Mouse (Mus musculus) MEL (cell line): ENCODE data around the gene Hoxb5. TPM values are rescaled to one million over a fixed set of nuclear protein-coding genes. Genes with fewer than 3 reads are reported as not detected.

Experiments used
- DNase-seq: peaks from one replicate; pipeline ENCODE4 v3.0.0; 2011; ENCODE audit warnings: low read depth, low spot score
- H3K27ac ChIP-seq: 2 replicates; pipeline ENCODE4 v1.5.1; 2012; ENCODE audit warnings: low read depth, mild to moderate bottlenecking, control low read depth, low read length, moderate library complexity; ENCODE audit not compliant: control insufficient read depth
- H3K27me3 ChIP-seq, 2 experiments: fragments of 150-350 bp in 1 of 2; sonication (generic) in 1 of 2; 2 replicates each; pipeline ENCODE4 v1.6.1; 2012; ENCODE audit warnings: low read length in 2 of 2, mild to moderate bottlenecking in 2 of 2, improper control_type of control experiment in 1 of 2, moderate library complexity in 1 of 2; ENCODE audit not compliant: insufficient read depth in 2 of 2, control insufficient read depth in 1 of 2
- H3K36me3 ChIP-seq, 2 experiments: 2 replicates each; pipeline ENCODE4 v1.6.1; 2012 to 2014; ENCODE audit warnings: low read length in 2 of 2, improper control_type of control experiment in 1 of 2, inconsistent platforms in 1 of 2, mild to moderate bottlenecking in 1 of 2; ENCODE audit not compliant: insufficient read depth in 2 of 2, control insufficient read depth in 1 of 2
- H3K4me1 ChIP-seq, 2 experiments: fragments of 150-350 bp in 1 of 2; sonication (generic) in 1 of 2; 2 replicates each; pipeline ENCODE4 v1.6.1; 2012; ENCODE audit warnings: low read length in 2 of 2, improper control_type of control experiment in 1 of 2, mild to moderate bottlenecking in 1 of 2; ENCODE audit not compliant: insufficient read depth in 2 of 2, control insufficient read depth in 1 of 2
- H3K4me3 ChIP-seq, 2 experiments: fragments of 150-350 bp in 1 of 2; sonication (generic) in 1 of 2; 2 replicates each; pipeline ENCODE4 v1.5.1; 2012; ENCODE audit warnings: low read depth in 2 of 2, low read length in 2 of 2, mild to moderate bottlenecking in 2 of 2, moderate library complexity in 2 of 2, control low read depth in 1 of 2, improper control_type of control experiment in 1 of 2; ENCODE audit not compliant: control insufficient read depth in 1 of 2, insufficient read depth in 1 of 2
- H3K79me2 ChIP-seq: 2 replicates; pipeline ENCODE4 v1.6.1; 2012; ENCODE audit warnings: mild to moderate bottlenecking, low read length, moderate library complexity; ENCODE audit not compliant: control insufficient read depth, poor library complexity, insufficient read depth
- H3K9ac ChIP-seq: 2 replicates; pipeline ENCODE4 v1.6.1; 2012; ENCODE audit warnings: low read depth, mild to moderate bottlenecking, control low read depth, low read length, moderate library complexity; ENCODE audit not compliant: control insufficient read depth, poor library complexity, severe bottlenecking
- H3K9me3 ChIP-seq: fragments of 150-350 bp; sonication (generic); replicated peaks from 2 replicates; pipeline ENCODE4 v1.6.1; 2012; ENCODE audit warnings: mild to moderate bottlenecking, low read length, improper control_type of control experiment, moderate library complexity; ENCODE audit not compliant: insufficient read depth
- CTCF ChIP-seq, 3 experiments: IDR thresholded peaks in 2 of 3; conservative IDR thresholded peaks in 1 of 3; 2 replicates each; pipeline ENCODE4 v1.5.1; 2011 to 2012; ENCODE audit warnings: low read length in 3 of 3, low read depth in 2 of 3, mild to moderate bottlenecking in 2 of 3, improper control_type of control experiment in 1 of 3, inconsistent platforms in 1 of 3, mixed read lengths in 1 of 3, moderate library complexity in 1 of 3; ENCODE audit not compliant: control insufficient read depth in 1 of 3, insufficient read depth in 1 of 3, poor library complexity in 1 of 3, severe bottlenecking in 1 of 3
- E2F4 ChIP-seq: IDR thresholded peaks from 2 replicates; pipeline ENCODE4 v1.6.1; 2011; ENCODE audit warnings: low read depth, low read length, improper control_type of control experiment, borderline replicate concordance
- ELF1 ChIP-seq: IDR thresholded peaks from 2 replicates; pipeline ENCODE4 v1.6.1; 2014; ENCODE audit warnings: low read depth, mild to moderate bottlenecking, inconsistent platforms, low read length, improper control_type of control experiment, moderate library complexity
- GABPA ChIP-seq: IDR thresholded peaks from 2 replicates; pipeline ENCODE4 v1.6.1; 2012; ENCODE audit warnings: low read depth, mild to moderate bottlenecking, inconsistent platforms, low read length, improper control_type of control experiment, moderate library complexity
- GATA1 ChIP-seq: IDR thresholded peaks from 2 replicates; pipeline ENCODE4 v1.6.1; 2011; ENCODE audit warnings: low read depth, low read length, improper control_type of control experiment
- HCFC1 ChIP-seq: IDR thresholded peaks from 2 replicates; pipeline ENCODE4 v1.6.1; 2012; ENCODE audit warnings: low read depth, mild to moderate bottlenecking, inconsistent platforms, low read length, improper control_type of control experiment, moderate library complexity
- KAT2A ChIP-seq: conservative IDR thresholded peaks from 2 replicates; pipeline ENCODE4 v1.6.1; 2012; ENCODE audit warnings: low read depth, low read length, improper control_type of control experiment, inconsistent platforms
- MAFK ChIP-seq: IDR thresholded peaks from 2 replicates; pipeline ENCODE4 v1.6.1; 2011; ENCODE audit warnings: low read depth, mild to moderate bottlenecking, low read length, improper control_type of control experiment, borderline replicate concordance
- MXI1 ChIP-seq: IDR thresholded peaks from 2 replicates; pipeline ENCODE4 v1.6.1; 2011; ENCODE audit warnings: mild to moderate bottlenecking, low read depth, low read length, improper control_type of control experiment
- MYB ChIP-seq: IDR thresholded peaks from 2 replicates; pipeline ENCODE4 v1.6.1; 2011; ENCODE audit warnings: mild to moderate bottlenecking, low read depth, low read length, improper control_type of control experiment
- MYC ChIP-seq: IDR thresholded peaks from 2 replicates; pipeline ENCODE4 v1.6.1; 2011; ENCODE audit warnings: low read depth, mild to moderate bottlenecking, low read length, improper control_type of control experiment, moderate library complexity
- POLR2A ChIP-seq, 2 experiments: IDR thresholded peaks; 2 replicates each; pipeline ENCODE4 v1.6.1; 2011 to 2012; ENCODE audit warnings: low read length in 2 of 2, mild to moderate bottlenecking in 2 of 2, control low read depth in 1 of 2, improper control_type of control experiment in 1 of 2, low read depth in 1 of 2, moderate library complexity in 1 of 2; ENCODE audit not compliant: control insufficient read depth in 1 of 2, insufficient read depth in 1 of 2, poor library complexity in 1 of 2
- RCOR1 ChIP-seq: IDR thresholded peaks from 2 replicates; pipeline ENCODE4 v1.6.1; 2012; ENCODE audit warnings: low read depth, mild to moderate bottlenecking, inconsistent platforms, low read length, improper control_type of control experiment
- SIN3A ChIP-seq: IDR thresholded peaks from 2 replicates; pipeline ENCODE4 v1.6.1; 2012; ENCODE audit warnings: low read length, improper control_type of control experiment, inconsistent platforms
- SMC3 ChIP-seq: IDR thresholded peaks from 2 replicates; pipeline ENCODE4 v1.6.1; 2011; ENCODE audit warnings: low read depth, low read length, improper control_type of control experiment
- TCF12 ChIP-seq: IDR thresholded peaks from 2 replicates; pipeline ENCODE4 v1.6.1; 2014; ENCODE audit warnings: low read depth, mild to moderate bottlenecking, inconsistent platforms, low read length, improper control_type of control experiment, moderate library complexity
- polyA plus RNA-seq, 2 experiments: library from polyadenylated mRNA; stranded (reverse) in 1 of 2; unstranded in 1 of 2; fragments of >175 nt in 1 of 2; fragments of >200 nt in 1 of 2; gene quantifications; 2 replicates each; pipeline versions ENCODE4 v1.2.1 to v1.2.4; 2012; ENCODE audit warnings: low replicate concordance in 2 of 2, low read depth in 1 of 2; ENCODE audit not compliant: insufficient read length in 2 of 2, insufficient read depth in 1 of 2, missing spikeins in 1 of 2
- total RNA-seq: library from RNA; depleted of rRNA; stranded (reverse); fragments of 300-350 nt; gene quantifications from 2 replicates; pipeline ENCODE4 v1.2.3, GENCODE M21; 2012

Hoxb5 gene
- total and polyA plus RNA-seq, 3 experiments: not detected

- Histone ChIP-seq H3K9me3 (no peaks in the 10 kb centered on the region), H3K36me3 (no peaks in the 10 kb centered on the region), H3K27ac (no peak overlapping the region)
- no peak for TF ChIP-seq MYB
- no peak for TF ChIP-seq GATA1
- no peak for TF ChIP-seq POLR2A (IDR thresholded peaks at IDR 0.05; ENCODE audit: control insufficient read depth in 1 of 2, insufficient read depth in 1 of 2, low read depth in 1 of 2, low read length in 2 of 2, poor library complexity in 1 of 2)
- no peak for TF ChIP-seq KAT2A
- TF ChIP-seq GABPA: no peak
- TF ChIP-seq HCFC1: no peak
- no peak for TF ChIP-seq E2F4
- no peak for TF ChIP-seq MAFK
- TF ChIP-seq, all 39 proteins: peak for 0
- Histone ChIP-seq H3K27me3 (peaks cover 7 to 8% of the 10 kb centered on the region in 2 experiments), H3K4me3 (no peak overlapping the region), H3K79me2 (no peaks in the 10 kb centered on the region), H3K4me1 (no peaks in the 10 kb centered on the region), H3K9ac (no peak overlapping the region)
- no peak for DNase-seq
Observed at GRCm38 (mm10) chr11:96333241-96334001, 30.3 kb downstream of the Hoxb5 start.

DNA sequence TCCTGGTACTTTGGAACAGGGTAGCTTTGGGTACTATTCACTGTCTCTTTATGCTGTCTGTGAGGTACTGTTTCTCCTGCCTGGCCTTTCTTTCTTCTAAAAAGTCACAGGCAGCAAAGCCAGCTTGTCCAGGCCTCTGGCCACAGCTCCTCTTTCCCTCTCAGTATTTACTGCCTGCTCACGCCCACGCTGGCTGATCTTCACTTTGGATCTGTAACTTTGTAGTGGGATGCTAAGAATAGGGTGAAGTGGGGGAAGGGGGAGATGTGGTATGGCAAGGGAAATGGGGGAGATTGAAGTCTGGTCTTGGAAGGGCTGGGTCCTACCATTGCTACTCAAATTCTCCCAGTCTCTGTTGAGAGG lies 30.8 kb downstream of the Hoxb5 start:
- H3K27ac ChIP-seq: no peak overlapping the region
- H3K27me3 ChIP-seq: peaks cover 7 to 8% of the 10 kb centered on the region in 2 experiments
- no peak overlapping the region for H3K4me3 ChIP-seq
- no peaks in the 10 kb centered on the region for H3K36me3 ChIP-seq
- TF ChIP-seq TCF12 (no peak), MXI1 (no peak), MYC (no peak), SIN3A (no peak), SMC3 (no peak), RCOR1 (no peak), ELF1 (no peak), CTCF (IDR thresholded peaks at IDR 0.05 in 2 of 3, conservative IDR thresholded peaks at IDR 0.05 in 1 of 3; ENCODE audit: control insufficient read depth in 1 of 3, insufficient read depth in 1 of 3, low read depth in 2 of 3, low read length in 3 of 3, poor library complexity in 1 of 3, severe bottlenecking in 1 of 3) (no peak)
- DNase-seq: no peak
- H3K9ac ChIP-seq: no peak overlapping the region
- no peaks in the 10 kb centered on the region for H3K79me2 ChIP-seq
- no peaks in the 10 kb centered on the region for H3K9me3 ChIP-seq
- no peaks in the 10 kb centered on the region for H3K4me1 ChIP-seq

GRCm38 (mm10) chr11:96334998-96335397 lies 31.9 kb downstream of the Hoxb5 start:
- Histone ChIP-seq H3K79me2 (no peaks in the 10 kb centered on the region), H3K36me3 (no peaks in the 10 kb centered on the region), H3K9me3 (no peaks in the 10 kb centered on the region), H3K27ac (no peak overlapping the region), H3K27me3 (peaks cover 7 to 8% of the 10 kb centered on the region in 2 experiments), H3K4me3 (no peak overlapping the region), H3K9ac (no peak overlapping the region), H3K4me1 (no peaks in the 10 kb centered on the region)
- DNase-seq: no peak
- TF ChIP-seq SMC3: no peak
- TF ChIP-seq MXI1: no peak
- no peak for TF ChIP-seq RCOR1
